Mouse (Mus musculus) CD4-positive helper T cell, adult 2 months (primary cell): Measurements from ENCODE around the gene Fcho2.

Experiments
- DNase-seq: peaks from one replicate; pipeline ENCODE4 v3.0.0-alpha.2; 2012; ENCODE audit warnings: low read depth, missing footprints, low spot score

Fcho2 gene

GRCm38 (mm10) chr13:98809087-98809486, 6.2 kb downstream of the Fcho2 start:
- no peak for DNase-seq

- DNase-seq: no peak
Observed at GRCm38 (mm10) chr13:98804480-98804879, 10.8 kb downstream of the Fcho2 start.

GRCm38 (mm10) chr13:98803699-98804098, 11.6 kb downstream of the Fcho2 start:
- no peak for DNase-seq

- DNase-seq: no peak
Observed at GRCm38 (mm10) chr13:98802957-98803356, 12.3 kb downstream of the Fcho2 start.

GRCm38 (mm10) chr13:98795511-98795910, 19.7 kb downstream of the Fcho2 start:
- no peak for DNase-seq

GRCm38 (mm10) chr13:98792864-98793263, 22.4 kb downstream of the Fcho2 start:
- no peak for DNase-seq

- DNase-seq: peak; percentile 50
Observed at GRCm38 (mm10) chr13:98791693-98792092, 23.6 kb downstream of the Fcho2 start.

GRCm38 (mm10) chr13:98786970-98787685, 28.1 kb downstream of the Fcho2 start:
- no peak for DNase-seq

- no peak for DNase-seq
Observed at GRCm38 (mm10) chr13:98777959-98778358, 37.3 kb downstream of the Fcho2 start.

GRCm38 (mm10) chr13:98771484-98771883, 43.8 kb downstream of the Fcho2 start:
- no peak for DNase-seq

- DNase-seq: no peak
Observed at GRCm38 (mm10) chr13:98768329-98768728, 46.9 kb downstream of the Fcho2 start.

GRCm38 (mm10) chr13:98761771-98762170, 53.5 kb downstream of the Fcho2 start:
- DNase-seq: no peak

- no peak for DNase-seq
Observed at GRCm38 (mm10) chr13:98755886-98756285, 59.4 kb downstream of the Fcho2 start.

GRCm38 (mm10) chr13:98744679-98745078, 70.6 kb downstream of the Fcho2 start:
- no peak for DNase-seq

- DNase-seq: no peak
Observed at GRCm38 (mm10) chr13:98743829-98744228, 71.4 kb downstream of the Fcho2 start.

GRCm38 (mm10) chr13:98743214-98743613, 72.0 kb downstream of the Fcho2 start:
- DNase-seq: no peak

- DNase-seq: peak; percentile 11
Observed at GRCm38 (mm10) chr13:98738213-98738612, 77.0 kb downstream of the Fcho2 start.

- DNase-seq: no peak
Observed at GRCm38 (mm10) chr13:98733292-98733691, 82.0 kb downstream of the Fcho2 start.

GRCm38 (mm10) chr13:98729271-98730062, 85.8 kb downstream of the Fcho2 start:
- DNase-seq: no peak

- peak; percentile 21 for DNase-seq
Observed at GRCm38 (mm10) chr13:98726494-98726893, 88.8 kb downstream of the Fcho2 start.

GRCm38 (mm10) chr13:98723430-98723829, 91.8 kb downstream of the Fcho2 start:
- no peak for DNase-seq

GRCm38 (mm10) chr13:98722296-98722695, 93.0 kb downstream of the Fcho2 start:
- no peak for DNase-seq

GRCm38 (mm10) chr13:98716176-98716575, 99.1 kb downstream of the Fcho2 start:
- DNase-seq: no peak
